Mouse (Mus musculus): ENCODE results near the gene Txndc5.

Gene Txndc5

GRCm38 (mm10) chr13:38526116-38526515, 2.5 kb downstream of the Txndc5 start:
- DNase-seq (ENCODE audit: low spot score): no peak

GRCm38 (mm10) chr13:38525261-38525660, 3.4 kb downstream of the Txndc5 start:
- DNase-seq (ENCODE audit: low spot score): no peak

DNA sequence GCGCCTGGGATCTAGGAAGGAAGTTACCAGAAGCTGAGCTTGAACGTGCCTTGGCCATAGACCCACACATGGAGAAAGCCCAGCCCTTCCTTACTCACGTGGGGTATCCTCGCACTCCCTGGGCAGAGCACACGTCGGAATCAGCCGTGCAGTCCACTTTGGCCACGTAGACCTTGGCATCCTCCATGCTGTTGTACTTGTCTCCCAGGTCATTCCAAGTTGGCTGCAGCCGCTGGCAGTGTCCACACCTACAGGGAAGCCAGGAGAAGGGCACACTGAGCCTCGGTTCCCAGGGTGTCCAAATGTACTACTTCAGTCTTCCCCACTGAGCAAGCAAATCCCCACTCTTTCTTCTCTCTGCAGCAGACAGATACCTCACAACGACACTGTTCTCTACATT, 5.4 kb downstream of the Txndc5 start:
- DNase-seq (ENCODE audit: low spot score): no peak

- no peak for DNase-seq (ENCODE audit: low spot score)
Observed at GRCm38 (mm10) chr13:38522056-38522654, 6.5 kb downstream of the Txndc5 start.

DNA sequence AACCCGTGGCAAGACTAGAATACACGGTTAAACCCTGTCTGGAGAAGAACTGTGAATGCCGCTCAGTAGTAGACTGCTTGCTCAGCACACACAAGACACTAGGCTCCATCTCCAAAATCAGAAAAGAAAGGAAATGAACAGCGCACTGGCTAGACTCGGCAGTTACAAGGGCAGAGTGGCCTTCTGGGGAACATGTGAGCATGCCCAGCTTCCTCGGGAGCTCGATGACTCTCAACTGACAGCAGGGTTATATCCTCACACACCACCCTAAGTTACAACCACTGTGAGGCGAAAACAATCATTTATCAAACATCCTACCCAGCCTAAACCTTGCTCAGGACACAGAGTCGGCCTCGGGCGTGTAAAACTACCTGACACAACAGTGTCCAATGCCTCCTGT, 8.3 kb downstream of the Txndc5 start:
- no peak for DNase-seq (ENCODE audit: low spot score)

GRCm38 (mm10) chr13:38516582-38516981, 12.0 kb downstream of the Txndc5 start:
- DNase-seq (ENCODE audit: low spot score): no peak

- no peak for DNase-seq (ENCODE audit: low spot score)
Observed at GRCm38 (mm10) chr13:38515845-38516244, 12.8 kb downstream of the Txndc5 start.

- DNase-seq (ENCODE audit: low spot score): no peak
Observed at GRCm38 (mm10) chr13:38515431-38515830, 13.2 kb downstream of the Txndc5 start.

DNA sequence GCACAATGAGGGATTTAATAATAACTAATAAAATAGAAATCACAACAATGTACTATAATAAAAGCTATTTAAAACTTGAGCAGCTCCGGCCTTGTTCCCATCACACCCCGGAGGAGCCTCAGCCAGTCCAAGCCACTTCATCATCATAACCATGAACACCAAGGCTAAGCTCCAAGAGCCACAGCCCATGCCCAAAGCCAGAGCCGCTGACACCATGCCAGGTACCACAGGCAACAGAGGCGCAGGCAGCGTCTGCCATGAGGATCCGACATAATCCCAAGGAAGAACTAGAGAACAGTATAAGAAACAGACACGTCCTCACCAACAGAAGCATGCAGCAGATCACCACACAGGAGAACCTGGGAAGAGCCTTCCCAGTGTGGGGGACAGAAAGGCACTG, 14.7 kb downstream of the Txndc5 start:
- DNase-seq (ENCODE audit: low spot score): no peak

DNA sequence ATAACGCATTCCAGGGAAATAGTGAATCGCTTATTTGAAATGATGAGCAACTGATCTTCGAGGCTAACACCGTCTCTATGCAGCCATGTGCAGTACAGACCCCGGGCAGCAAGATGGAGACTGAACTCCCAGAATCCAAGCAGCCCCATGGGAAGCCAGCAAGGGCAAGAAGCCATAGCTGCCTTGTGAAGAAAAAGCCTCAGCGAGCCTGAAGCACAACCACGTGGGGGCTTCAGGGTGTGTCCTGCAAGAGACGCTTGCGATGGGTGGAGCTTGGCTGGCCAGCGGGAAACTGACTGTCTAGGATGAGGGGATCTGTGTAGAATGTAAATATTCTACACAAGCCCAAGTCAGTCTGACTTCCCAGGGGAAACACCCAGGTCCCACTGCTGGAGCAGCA, 16.6 kb downstream of the Txndc5 start:
- no peak for DNase-seq (ENCODE audit: low spot score)

DNA sequence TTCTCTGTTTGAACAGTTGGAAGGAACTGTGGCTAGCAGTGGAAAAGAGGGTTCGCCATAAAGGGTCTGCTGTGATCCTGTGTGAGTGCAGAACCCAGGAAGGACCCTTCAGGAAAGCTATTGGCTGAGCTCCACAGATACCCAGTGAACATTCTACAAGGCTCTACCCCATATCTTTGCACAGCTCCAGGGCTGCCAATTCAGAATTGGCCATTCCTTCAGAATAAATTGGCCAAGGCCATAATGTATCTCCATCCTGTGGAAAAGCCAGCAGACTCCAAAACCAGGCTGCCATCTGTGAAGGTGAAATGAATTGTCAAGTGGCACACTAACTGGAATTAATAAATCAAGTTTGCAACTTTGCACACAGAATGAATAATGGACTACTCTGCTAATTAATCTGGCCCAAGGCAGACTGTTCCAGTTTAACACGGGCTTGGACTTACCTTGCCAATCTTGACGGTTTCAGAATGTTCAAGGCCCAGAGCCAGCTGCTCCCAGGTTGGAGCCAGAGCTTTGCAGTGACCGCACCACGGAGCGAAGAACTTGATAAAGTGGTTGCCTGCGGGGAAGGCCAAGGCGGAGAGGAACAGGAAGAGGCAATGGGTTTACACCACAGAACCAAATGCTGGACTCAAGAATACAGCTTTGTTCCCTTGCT, 18.8 kb downstream of the Txndc5 start:
- no peak for DNase-seq (ENCODE audit: low spot score)

GRCm38 (mm10) chr13:38506936-38507335, 21.7 kb downstream of the Txndc5 start:
- no peak for DNase-seq (ENCODE audit: low spot score)

GRCm38 (mm10) chr13:38506320-38506719, 22.3 kb downstream of the Txndc5 start:
- DNase-seq (ENCODE audit: low spot score): peak; percentile 57

- peak; percentile 19 for DNase-seq (ENCODE audit: low spot score)
Observed at GRCm38 (mm10) chr13:38503137-38503849, 25.3 kb downstream of the Txndc5 start.

DNA sequence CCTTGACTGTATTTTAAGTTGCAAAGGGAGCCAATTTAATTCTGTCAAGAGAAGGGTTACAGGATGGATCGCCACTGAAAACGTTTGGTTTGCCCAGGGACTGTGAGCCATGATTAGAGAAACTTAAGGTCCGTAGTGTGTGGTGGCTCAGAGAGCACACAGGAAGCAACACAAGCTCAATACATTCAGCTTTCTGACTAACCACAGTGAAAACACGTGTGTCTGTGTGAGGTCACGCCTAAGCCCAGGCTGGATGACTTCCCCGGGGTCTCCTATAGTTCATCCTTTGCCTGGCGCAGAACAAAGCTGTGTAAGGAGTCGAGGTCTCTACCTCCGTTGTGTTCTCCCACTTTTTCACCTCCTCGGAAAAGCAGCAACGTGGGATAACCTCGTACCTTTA, 27.3 kb downstream of the Txndc5 start:
- DNase-seq (ENCODE audit: low spot score): no peak

- DNase-seq (ENCODE audit: low spot score): no peak
Observed at GRCm38 (mm10) chr13:38496715-38497114, 31.9 kb downstream of the Txndc5 start.

GRCm38 (mm10) chr13:38486767-38487166, 41.9 kb downstream of the Txndc5 start:
- DNase-seq (ENCODE audit: low spot score): no peak

GRCm38 (mm10) chr13:38484701-38485100, 43.9 kb downstream of the Txndc5 start:
- DNase-seq (ENCODE audit: low spot score): no peak

DNA sequence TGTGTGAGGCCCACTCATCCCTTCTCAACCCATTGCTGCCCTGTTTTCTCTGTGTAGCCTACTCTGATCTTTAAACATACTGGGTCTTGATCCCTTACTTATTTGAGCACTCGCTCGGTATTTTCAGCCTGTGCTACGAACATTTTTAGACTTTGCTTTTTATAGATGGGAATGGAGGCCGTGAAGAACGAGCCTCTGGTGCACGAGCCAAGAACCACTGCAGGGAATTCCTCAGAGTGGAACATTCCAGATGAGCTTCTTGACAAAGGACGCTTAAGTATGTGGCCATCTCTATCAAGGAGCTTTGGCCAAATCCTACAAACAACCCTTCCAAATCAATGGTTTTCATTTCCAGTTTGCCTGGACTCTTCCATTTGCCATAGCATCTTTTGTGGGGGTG, 47.6 kb downstream of the Txndc5 start:
- DNase-seq (ENCODE audit: low spot score): no peak

GRCm38 (mm10) chr13:38476936-38477335, 51.7 kb downstream of the Txndc5 start:
- DNase-seq (ENCODE audit: low spot score): peak; percentile 11

GRCm38 (mm10) chr13:38473497-38473896, 55.1 kb downstream of the Txndc5 start:
- no peak for DNase-seq (ENCODE audit: low spot score)

DNA sequence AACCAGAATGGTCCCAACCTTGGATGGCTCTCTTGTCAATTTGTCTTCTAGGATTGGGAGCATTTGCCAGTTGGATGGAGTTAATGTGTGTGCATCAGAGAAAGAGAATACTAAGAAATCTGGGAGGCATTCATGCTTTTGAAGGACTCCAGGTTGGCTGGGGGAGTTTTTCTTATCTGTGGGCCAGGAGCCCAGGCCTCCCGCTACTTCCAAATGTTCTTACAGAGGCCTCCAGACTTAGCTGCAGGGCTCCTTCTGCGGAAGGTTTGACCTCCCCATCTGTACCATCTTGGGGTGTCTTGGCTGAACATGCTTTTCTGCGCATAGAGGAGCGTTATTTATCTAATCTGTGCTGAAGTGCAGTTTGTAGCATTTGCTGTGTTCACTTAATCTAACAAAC, 56.0 kb downstream of the Txndc5 start:
- no peak for DNase-seq (ENCODE audit: low spot score)

DNA sequence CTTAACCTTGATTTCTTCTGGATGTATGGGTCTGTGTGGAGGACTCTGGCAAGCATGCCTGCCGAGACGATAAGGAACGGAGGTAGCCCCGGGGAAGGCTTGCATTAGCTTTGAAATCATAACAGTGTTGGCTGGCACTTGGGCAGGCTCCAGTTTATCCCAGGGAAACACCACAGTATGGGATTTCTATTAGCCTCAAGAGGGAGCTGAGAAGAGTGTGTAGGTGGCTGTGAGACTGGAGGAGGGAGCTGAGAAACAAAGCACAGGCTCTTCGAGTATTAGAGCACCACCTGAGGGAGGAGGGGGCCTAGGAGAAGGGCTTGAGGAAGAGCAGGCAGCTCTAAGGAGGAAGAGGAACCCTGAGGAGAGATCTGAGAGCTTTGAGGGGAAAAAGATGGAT, 57.7 kb downstream of the Txndc5 start:
- DNase-seq (ENCODE audit: low spot score): no peak

Measured in retina, embryonic 14.5 days (tissue).